Mouse (Mus musculus): ENCODE measurements around the gene Btg4. TPM values are rescaled to one million over a fixed set of nuclear protein-coding genes. Genes with fewer than 3 reads are reported as not detected.
"Not testable (repeated sequence)": the region's sequence is repeated elsewhere in the genome, so short reads cannot be mapped to it uniquely, and the experiment has no call there.

The Btg4 gene
- total and polyA plus RNA-seq, 2 experiments from 2014 or later, result not detected

DNA sequence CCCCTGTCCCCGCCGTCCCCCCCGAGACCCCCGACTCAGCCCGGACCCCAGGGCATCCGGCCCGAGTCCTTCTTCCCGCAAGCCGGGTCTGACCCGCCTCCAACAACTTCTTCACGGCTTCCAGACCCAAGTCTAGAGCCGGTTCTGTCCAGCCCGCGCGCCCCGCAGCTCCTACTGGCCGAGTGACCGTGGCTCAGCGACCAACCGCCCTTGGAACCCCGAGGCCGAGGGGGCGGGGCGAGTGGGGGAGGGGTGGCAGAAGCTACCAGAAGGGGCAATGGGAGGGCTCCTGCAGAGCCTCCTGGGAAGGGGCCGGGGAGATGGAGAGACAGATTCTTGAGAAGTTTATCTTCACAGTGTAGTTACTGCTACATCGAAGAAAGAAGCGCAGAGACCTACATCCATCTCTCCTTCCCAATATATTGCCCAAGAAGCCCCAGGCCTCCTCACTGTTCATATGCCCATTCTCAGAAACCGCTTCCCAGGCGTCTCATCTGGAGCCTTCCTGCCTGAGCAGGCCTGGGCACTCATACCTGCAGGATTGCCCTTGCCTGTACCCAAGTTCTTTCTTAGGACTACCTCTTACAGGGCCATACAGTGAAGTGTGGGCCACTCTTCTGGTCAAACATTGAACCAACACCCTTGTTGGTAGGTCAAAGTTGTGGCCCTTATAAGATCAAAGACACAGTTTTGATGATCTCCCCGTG lies 43.3 kb downstream of the Btg4 start:
- WGBS, result 14% methylated on average over 28 of the region's 30 CpGs
- no peaks in the 10 kb centered on the region for H3K4me1 ChIP-seq (ENCODE audit: insufficient read depth)
- peak overlapping the region; percentile 100 for H3K4me2 ChIP-seq (ENCODE audit: low read depth)
- DNase-seq, result peak; percentile 9
- no peaks in the 10 kb centered on the region for H3K9me3 ChIP-seq (ENCODE audit: low read length)
- H3K4me3 ChIP-seq (ENCODE audit: low read depth, low read length), result peak overlapping the region; percentile 51
- 0 out of 2 replicates have a peak, but pooled peaks cover 2% of the 10 kb centered on the region for H3K27me3 ChIP-seq (ENCODE audit: insufficient read depth, low read length)
- peak overlapping the region; percentile 63 for H3K9ac ChIP-seq
- TF ChIP-seq CTCF (IDR thresholded peaks at IDR 0.05; ENCODE audit: low read depth), result no peak
- peak; percentile 72 for ATAC-seq
- no peaks in the 10 kb centered on the region for H3K36me3 ChIP-seq (ENCODE audit: insufficient read depth)
- H3K27ac ChIP-seq (ENCODE audit: low read depth, low read length), result no peak overlapping the region

DNA sequence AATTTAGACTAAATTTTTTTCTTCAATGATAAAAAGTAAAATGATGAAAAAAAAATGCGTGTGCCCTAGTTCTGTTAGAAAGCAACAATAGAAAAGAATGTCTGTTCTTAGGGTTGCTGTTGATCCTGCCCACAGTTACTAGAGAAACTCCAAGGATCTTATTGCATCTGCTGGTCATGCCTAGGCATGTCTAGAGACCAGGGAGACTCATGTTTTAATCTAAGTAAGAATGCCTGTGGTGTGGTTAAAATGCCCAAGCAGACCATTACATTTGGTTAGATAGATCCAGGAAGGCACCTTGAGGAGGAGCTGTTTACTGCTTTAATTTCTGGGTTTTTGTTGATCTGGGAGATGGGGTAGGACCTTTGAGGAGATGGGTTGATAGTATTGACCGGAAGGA lies 45.0 kb downstream of the Btg4 start:
- Histone ChIP-seq H3K4me3 (ENCODE audit: low read depth, low read length) (no peak overlapping the region), H3K36me3 (ENCODE audit: insufficient read depth) (no peaks in the 10 kb centered on the region), H3K4me2 (ENCODE audit: low read depth) (no peak overlapping the region), H3K27ac (ENCODE audit: low read depth, low read length) (no peak overlapping the region), H3K9me3 (ENCODE audit: low read length) (no peaks in the 10 kb centered on the region), H3K27me3 (ENCODE audit: insufficient read depth, low read length) (0 out of 2 replicates have a peak, but pooled peaks cover 2% of the 10 kb centered on the region), H3K9ac (no peak overlapping the region), H3K4me1 (ENCODE audit: insufficient read depth) (no peaks in the 10 kb centered on the region)
- ATAC-seq (no peak), DNase-seq (no peak)
- no peak for TF ChIP-seq CTCF (IDR thresholded peaks at IDR 0.05; ENCODE audit: low read depth)
- 93% methylated on average over 2 of the region's 2 CpGs for WGBS

DNA sequence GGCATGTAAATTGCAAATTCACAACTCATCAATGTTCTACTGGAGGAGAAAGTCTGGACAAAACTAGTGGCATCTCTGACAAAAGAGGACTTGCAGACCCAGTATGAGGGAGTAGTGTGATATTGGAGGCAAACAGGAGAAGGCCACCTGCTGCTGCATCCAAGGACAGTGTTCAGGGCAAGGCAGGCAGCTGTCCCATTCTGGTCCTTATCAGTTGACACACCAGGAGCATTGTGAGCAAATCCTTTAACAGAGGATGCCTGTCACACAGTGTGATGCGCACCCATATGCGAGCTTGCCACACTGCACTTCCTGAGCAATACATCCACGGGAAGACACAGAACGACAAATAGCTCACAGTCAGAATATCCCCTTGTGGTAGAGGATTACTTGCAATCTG lies 54.1 kb downstream of the Btg4 start:
- ATAC-seq (no peak), DNase-seq (no peak)
- TF ChIP-seq CTCF (IDR thresholded peaks at IDR 0.05; ENCODE audit: low read depth), result no peak
- H3K4me3 ChIP-seq (ENCODE audit: low read depth, low read length), result no peak overlapping the region
- H3K27ac ChIP-seq (ENCODE audit: low read depth, low read length), result no peak overlapping the region
- H3K36me3 ChIP-seq (ENCODE audit: insufficient read depth), result no peaks in the 10 kb centered on the region
- WGBS, result 85% methylated on average over 4 of the region's 4 CpGs
- H3K4me1 ChIP-seq (ENCODE audit: insufficient read depth), result no peaks in the 10 kb centered on the region
- no peaks in the 10 kb centered on the region for H3K9me3 ChIP-seq (ENCODE audit: low read length)
- no peaks in the 10 kb centered on the region for H3K27me3 ChIP-seq (ENCODE audit: insufficient read depth, low read length)
- H3K4me2 ChIP-seq (ENCODE audit: low read depth), result no peak overlapping the region
- no peak overlapping the region for H3K9ac ChIP-seq

DNA sequence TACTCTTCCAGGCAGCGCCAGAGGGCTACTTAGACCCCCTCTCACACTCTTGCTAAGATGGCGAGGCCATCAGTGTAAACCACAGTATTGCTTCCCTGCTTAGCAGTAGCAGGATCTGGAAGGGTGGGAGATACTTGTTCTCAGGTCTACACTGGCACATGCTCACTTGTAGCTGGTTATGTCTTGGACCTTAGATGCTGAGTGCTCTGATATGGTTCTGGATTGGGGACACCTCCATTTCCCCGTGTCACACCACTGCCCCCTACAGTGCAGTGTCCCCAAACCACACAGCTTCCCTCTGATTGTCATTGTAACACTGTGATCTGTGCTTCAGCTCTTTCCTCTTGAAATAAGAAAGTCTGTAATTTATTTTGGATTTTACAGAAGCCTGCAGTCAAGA lies 76.3 kb downstream of the Btg4 start:
- DNase-seq (peak; percentile 26), ATAC-seq (no peak)
- peak; percentile 66 for TF ChIP-seq CTCF (IDR thresholded peaks at IDR 0.05; ENCODE audit: low read depth)
- H3K4me1 ChIP-seq (ENCODE audit: insufficient read depth), result no peaks in the 10 kb centered on the region
- no peak overlapping the region for H3K4me2 ChIP-seq (ENCODE audit: low read depth)
- 58% methylated on average over 3 of the region's 3 CpGs for WGBS
- H3K9ac ChIP-seq, result no peak overlapping the region
- H3K36me3 ChIP-seq (ENCODE audit: insufficient read depth), result no peaks in the 10 kb centered on the region
- no peak overlapping the region for H3K4me3 ChIP-seq (ENCODE audit: low read depth, low read length)
- no peaks in the 10 kb centered on the region for H3K27me3 ChIP-seq (ENCODE audit: insufficient read depth, low read length)
- H3K27ac ChIP-seq (ENCODE audit: low read depth, low read length), result no peak overlapping the region
- no peaks in the 10 kb centered on the region for H3K9me3 ChIP-seq (ENCODE audit: low read length)

DNA sequence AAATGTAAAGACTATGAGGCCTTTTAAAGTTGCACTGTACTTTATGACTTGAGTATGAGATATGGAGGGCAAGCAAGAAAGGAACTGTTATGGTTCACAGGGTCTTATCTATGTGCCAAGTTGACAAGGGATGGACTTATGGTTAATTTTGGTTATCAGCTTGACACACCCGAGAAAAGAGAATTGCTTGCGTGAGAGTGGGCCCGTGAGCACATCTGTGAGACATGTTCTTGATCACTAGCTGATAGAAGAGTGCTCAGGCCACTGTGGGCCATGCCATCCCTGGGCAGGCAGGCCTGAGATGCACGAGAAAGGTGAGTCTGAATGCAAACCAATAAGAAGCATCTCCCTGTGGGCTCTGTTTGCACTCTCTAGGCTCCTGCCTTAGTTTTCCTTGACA lies 76.7 kb downstream of the Btg4 start:
- no peak overlapping the region for H3K27ac ChIP-seq (ENCODE audit: low read depth, low read length)
- no peak overlapping the region for H3K4me3 ChIP-seq (ENCODE audit: low read depth, low read length)
- H3K36me3 ChIP-seq (ENCODE audit: insufficient read depth), result no peaks in the 10 kb centered on the region
- H3K9ac ChIP-seq, result no peak overlapping the region
- H3K4me1 ChIP-seq (ENCODE audit: insufficient read depth), result no peaks in the 10 kb centered on the region
- DNase-seq (no peak), ATAC-seq (no peak)
- no peak overlapping the region for H3K4me2 ChIP-seq (ENCODE audit: low read depth)
- no peaks in the 10 kb centered on the region for H3K27me3 ChIP-seq (ENCODE audit: insufficient read depth, low read length)
- H3K9me3 ChIP-seq (ENCODE audit: low read length), result no peaks in the 10 kb centered on the region
- TF ChIP-seq CTCF (IDR thresholded peaks at IDR 0.05; ENCODE audit: low read depth), result no peak
- 86% methylated on average over 4 of the region's 4 CpGs for WGBS

DNA sequence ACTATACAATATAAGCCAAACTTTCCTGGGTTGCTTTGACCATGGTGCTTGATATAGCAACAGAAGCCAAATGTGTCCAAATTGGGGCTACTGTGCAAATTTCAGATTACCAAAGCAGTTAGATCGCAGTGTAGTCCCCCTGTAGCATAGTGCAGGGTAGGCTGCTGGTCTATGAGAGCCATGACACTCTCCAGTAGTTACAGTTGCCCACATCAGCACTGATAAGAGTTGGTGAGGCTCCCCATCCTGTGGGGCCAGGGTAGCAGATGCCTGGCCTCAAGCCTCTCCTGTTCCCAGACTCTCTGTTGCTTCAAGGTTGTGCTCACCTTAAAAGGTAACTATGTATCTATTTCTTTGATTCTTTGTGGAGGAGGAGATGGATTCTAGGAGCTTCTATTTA lies 77.1 kb downstream of the Btg4 start:
- no peak for ATAC-seq
- H3K4me2 ChIP-seq (ENCODE audit: low read depth), result no peak overlapping the region
- H3K4me3 ChIP-seq (ENCODE audit: low read depth, low read length), result no peak overlapping the region
- no peaks in the 10 kb centered on the region for H3K4me1 ChIP-seq (ENCODE audit: insufficient read depth)
- no peak for TF ChIP-seq CTCF (IDR thresholded peaks at IDR 0.05; ENCODE audit: low read depth)
- no peak for DNase-seq
- H3K9me3 ChIP-seq (ENCODE audit: low read length), result no peaks in the 10 kb centered on the region
- H3K36me3 ChIP-seq (ENCODE audit: insufficient read depth), result no peaks in the 10 kb centered on the region
- H3K27me3 ChIP-seq (ENCODE audit: insufficient read depth, low read length), result no peaks in the 10 kb centered on the region
- H3K27ac ChIP-seq (ENCODE audit: low read depth, low read length), result no peak overlapping the region
- H3K9ac ChIP-seq, result no peak overlapping the region
- 93% methylated on average over 1 of the region's 1 CpGs for WGBS

DNA sequence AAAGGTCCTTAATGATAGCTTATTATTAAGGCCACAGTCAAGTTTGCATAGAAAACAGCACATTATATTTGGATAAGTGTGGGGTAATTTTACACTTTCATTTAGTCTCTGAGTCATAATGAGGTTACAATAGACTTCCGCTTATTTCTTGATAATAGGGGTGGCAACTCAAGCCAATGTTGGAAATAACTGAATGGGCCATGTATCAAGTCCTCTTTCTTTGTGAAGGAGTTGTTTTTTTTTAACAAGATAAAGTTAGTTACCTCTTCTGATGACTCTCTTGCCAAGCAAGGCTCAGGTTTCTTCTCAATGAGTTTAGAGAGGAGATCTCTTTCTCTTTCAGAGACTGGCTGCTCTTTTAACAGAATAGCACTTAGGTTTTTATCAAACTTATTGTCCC lies 77.6 kb downstream of the Btg4 start:
- Histone ChIP-seq H3K4me2 (ENCODE audit: low read depth) (no peak overlapping the region), H3K9me3 (ENCODE audit: low read length) (no peaks in the 10 kb centered on the region), H3K9ac (no peak overlapping the region), H3K27me3 (ENCODE audit: insufficient read depth, low read length) (no peaks in the 10 kb centered on the region), H3K4me1 (ENCODE audit: insufficient read depth) (no peaks in the 10 kb centered on the region), H3K27ac (ENCODE audit: low read depth, low read length) (no peak overlapping the region), H3K4me3 (ENCODE audit: low read depth, low read length) (no peak overlapping the region), H3K36me3 (ENCODE audit: insufficient read depth) (no peaks in the 10 kb centered on the region)
- 78% methylated on average over 1 of the region's 1 CpGs for WGBS
- no peak for ATAC-seq
- no peak for DNase-seq
- no peak for TF ChIP-seq CTCF (IDR thresholded peaks at IDR 0.05; ENCODE audit: low read depth)

DNA sequence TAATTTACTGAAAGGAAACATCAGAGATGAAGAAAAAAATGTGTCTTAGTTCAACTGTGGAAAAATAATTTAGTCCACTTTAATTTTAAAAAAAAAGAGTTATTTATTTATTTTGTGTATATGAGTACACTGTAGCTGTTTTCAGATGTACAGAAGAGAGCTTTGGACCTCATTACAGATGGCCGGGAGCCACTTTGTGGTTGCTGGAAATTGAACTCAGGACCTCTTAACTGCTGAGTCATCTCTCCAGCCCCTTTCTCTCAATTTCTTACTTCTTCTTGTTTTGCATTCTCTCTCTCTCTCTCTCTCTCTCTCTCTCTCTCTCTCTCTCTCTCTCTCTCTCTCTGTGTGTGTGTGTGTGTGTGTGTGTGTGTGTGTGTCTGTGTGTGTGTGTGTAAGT lies 78.7 kb downstream of the Btg4 start:
- ATAC-seq; H3K27me3 ChIP-seq (ENCODE audit: insufficient read depth, low read length); H3K27ac ChIP-seq (ENCODE audit: low read depth, low read length); H3K4me3 ChIP-seq (ENCODE audit: low read depth, low read length); H3K36me3 ChIP-seq (ENCODE audit: insufficient read depth); H3K4me2 ChIP-seq (ENCODE audit: low read depth); H3K9ac ChIP-seq; DNase-seq; H3K4me1 ChIP-seq (ENCODE audit: insufficient read depth); H3K9me3 ChIP-seq (ENCODE audit: low read length): not testable (repeated sequence)
- 82% methylated on average over 1 of the region's 1 CpGs for WGBS
